Mouse (Mus musculus) MEL (cell line): ENCODE measurements around the gene Pipox. TPM values are rescaled to one million over a fixed set of nuclear protein-coding genes. Genes with fewer than 3 reads are reported as not detected.

Source experiments
- DNase-seq: peaks from one replicate; pipeline ENCODE4 v3.0.0; 2011; ENCODE audit warnings: low read depth, low spot score
- H3K27ac ChIP-seq: 2 replicates; pipeline ENCODE4 v1.5.1; 2012; ENCODE audit warnings: low read depth, mild to moderate bottlenecking, control low read depth, low read length, moderate library complexity; ENCODE audit not compliant: control insufficient read depth
- H3K27me3 ChIP-seq, 2 experiments: fragments of 150-350 bp in 1 of 2; sonication (generic) in 1 of 2; 2 replicates each; pipeline ENCODE4 v1.6.1; 2012; ENCODE audit warnings: low read length in 2 of 2, mild to moderate bottlenecking in 2 of 2, improper control_type of control experiment in 1 of 2, moderate library complexity in 1 of 2; ENCODE audit not compliant: insufficient read depth in 2 of 2, control insufficient read depth in 1 of 2
- H3K36me3 ChIP-seq, 2 experiments: 2 replicates each; pipeline ENCODE4 v1.6.1; 2012 to 2014; ENCODE audit warnings: low read length in 2 of 2, improper control_type of control experiment in 1 of 2, inconsistent platforms in 1 of 2, mild to moderate bottlenecking in 1 of 2; ENCODE audit not compliant: insufficient read depth in 2 of 2, control insufficient read depth in 1 of 2
- H3K4me1 ChIP-seq, 2 experiments: fragments of 150-350 bp in 1 of 2; sonication (generic) in 1 of 2; 2 replicates each; pipeline ENCODE4 v1.6.1; 2012; ENCODE audit warnings: low read length in 2 of 2, improper control_type of control experiment in 1 of 2, mild to moderate bottlenecking in 1 of 2; ENCODE audit not compliant: insufficient read depth in 2 of 2, control insufficient read depth in 1 of 2
- H3K4me3 ChIP-seq, 2 experiments: fragments of 150-350 bp in 1 of 2; sonication (generic) in 1 of 2; 2 replicates each; pipeline ENCODE4 v1.5.1; 2012; ENCODE audit warnings: low read depth in 2 of 2, low read length in 2 of 2, mild to moderate bottlenecking in 2 of 2, moderate library complexity in 2 of 2, control low read depth in 1 of 2, improper control_type of control experiment in 1 of 2; ENCODE audit not compliant: control insufficient read depth in 1 of 2, insufficient read depth in 1 of 2
- H3K79me2 ChIP-seq: 2 replicates; pipeline ENCODE4 v1.6.1; 2012; ENCODE audit warnings: mild to moderate bottlenecking, low read length, moderate library complexity; ENCODE audit not compliant: control insufficient read depth, poor library complexity, insufficient read depth
- H3K9ac ChIP-seq: 2 replicates; pipeline ENCODE4 v1.6.1; 2012; ENCODE audit warnings: low read depth, mild to moderate bottlenecking, control low read depth, low read length, moderate library complexity; ENCODE audit not compliant: control insufficient read depth, poor library complexity, severe bottlenecking
- H3K9me3 ChIP-seq: fragments of 150-350 bp; sonication (generic); replicated peaks from 2 replicates; pipeline ENCODE4 v1.6.1; 2012; ENCODE audit warnings: mild to moderate bottlenecking, low read length, improper control_type of control experiment, moderate library complexity; ENCODE audit not compliant: insufficient read depth
- BHLHE40 ChIP-seq: IDR thresholded peaks from 2 replicates; pipeline ENCODE4 v1.6.1; 2012; ENCODE audit warnings: low read depth, mild to moderate bottlenecking, inconsistent platforms, low read length, improper control_type of control experiment, borderline replicate concordance
- CHD1 ChIP-seq: IDR thresholded peaks from 2 replicates; pipeline ENCODE4 v1.6.1; 2012; ENCODE audit warnings: low read depth, mild to moderate bottlenecking, inconsistent platforms, low read length, improper control_type of control experiment
- CTCF ChIP-seq, 3 experiments: IDR thresholded peaks in 2 of 3; conservative IDR thresholded peaks in 1 of 3; 2 replicates each; pipeline ENCODE4 v1.5.1; 2011 to 2012; ENCODE audit warnings: low read length in 3 of 3, low read depth in 2 of 3, mild to moderate bottlenecking in 2 of 3, improper control_type of control experiment in 1 of 3, inconsistent platforms in 1 of 3, mixed read lengths in 1 of 3, moderate library complexity in 1 of 3; ENCODE audit not compliant: control insufficient read depth in 1 of 3, insufficient read depth in 1 of 3, poor library complexity in 1 of 3, severe bottlenecking in 1 of 3
- E2F4 ChIP-seq: IDR thresholded peaks from 2 replicates; pipeline ENCODE4 v1.6.1; 2011; ENCODE audit warnings: low read depth, low read length, improper control_type of control experiment, borderline replicate concordance
- EP300 ChIP-seq, 2 experiments: IDR thresholded peaks; 2 replicates each; pipeline ENCODE4 v1.6.1; 2011; ENCODE audit warnings: improper control_type of control experiment in 2 of 2, low read length in 2 of 2, low read depth in 1 of 2, mild to moderate bottlenecking in 1 of 2
- ETS1 ChIP-seq: IDR thresholded peaks from 2 replicates; pipeline ENCODE4 v1.6.1; 2012; ENCODE audit warnings: low read depth, mild to moderate bottlenecking, inconsistent platforms, low read length, improper control_type of control experiment, moderate library complexity
- GABPA ChIP-seq: IDR thresholded peaks from 2 replicates; pipeline ENCODE4 v1.6.1; 2012; ENCODE audit warnings: low read depth, mild to moderate bottlenecking, inconsistent platforms, low read length, improper control_type of control experiment, moderate library complexity
- HCFC1 ChIP-seq: IDR thresholded peaks from 2 replicates; pipeline ENCODE4 v1.6.1; 2012; ENCODE audit warnings: low read depth, mild to moderate bottlenecking, inconsistent platforms, low read length, improper control_type of control experiment, moderate library complexity
- KAT2A ChIP-seq: conservative IDR thresholded peaks from 2 replicates; pipeline ENCODE4 v1.6.1; 2012; ENCODE audit warnings: low read depth, low read length, improper control_type of control experiment, inconsistent platforms
- MAX ChIP-seq: IDR thresholded peaks from 2 replicates; pipeline ENCODE4 v1.6.1; 2011; ENCODE audit warnings: low read length, improper control_type of control experiment
- MAZ ChIP-seq: IDR thresholded peaks from 2 replicates; pipeline ENCODE4 v1.6.1; 2012; ENCODE audit warnings: low read depth, mild to moderate bottlenecking, inconsistent platforms, low read length, improper control_type of control experiment
- MEF2A ChIP-seq: IDR thresholded peaks from 2 replicates; pipeline ENCODE4 v1.6.1; 2014; ENCODE audit warnings: low read depth, mild to moderate bottlenecking, inconsistent platforms, low read length, improper control_type of control experiment; ENCODE audit not compliant: poor library complexity, insufficient replicate concordance, severe bottlenecking; ENCODE audit errors: extremely low read depth
- NELFE ChIP-seq: IDR thresholded peaks from 2 replicates; pipeline ENCODE4 v1.6.1; 2011; ENCODE audit warnings: low read depth, low read length, improper control_type of control experiment
- NRF1 ChIP-seq: IDR thresholded peaks from 2 replicates; pipeline ENCODE4 v1.6.1; 2014; ENCODE audit warnings: low read depth, mild to moderate bottlenecking, inconsistent platforms, low read length, improper control_type of control experiment, moderate library complexity; ENCODE audit not compliant: poor library complexity, insufficient read depth, severe bottlenecking
- POLR2AphosphoS5 ChIP-seq: IDR thresholded peaks from 2 replicates; pipeline ENCODE4 v1.6.1; 2012; ENCODE audit warnings: low read depth, borderline replicate concordance, mild to moderate bottlenecking, inconsistent platforms, low read length, moderate library complexity, mixed read lengths
- RAD21 ChIP-seq: IDR thresholded peaks from 2 replicates; pipeline ENCODE4 v1.6.1; 2011; ENCODE audit warnings: mild to moderate bottlenecking, low read depth, low read length, improper control_type of control experiment
- SIN3A ChIP-seq: IDR thresholded peaks from 2 replicates; pipeline ENCODE4 v1.6.1; 2012; ENCODE audit warnings: low read length, improper control_type of control experiment, inconsistent platforms
- SMC3 ChIP-seq: IDR thresholded peaks from 2 replicates; pipeline ENCODE4 v1.6.1; 2011; ENCODE audit warnings: low read depth, low read length, improper control_type of control experiment
- TAL1 ChIP-seq: IDR thresholded peaks from 2 replicates; pipeline ENCODE4 v1.6.1; 2012; ENCODE audit warnings: mild to moderate bottlenecking, inconsistent platforms, low read length, moderate library complexity, mixed read lengths
- UBTF ChIP-seq: IDR thresholded peaks from 2 replicates; pipeline ENCODE4 v1.6.1; 2012; ENCODE audit warnings: low read depth, mild to moderate bottlenecking, inconsistent platforms, low read length, improper control_type of control experiment, moderate library complexity, borderline replicate concordance; ENCODE audit not compliant: insufficient read depth
- USF1 ChIP-seq: IDR thresholded peaks from 2 replicates; pipeline ENCODE4 v1.6.1; 2014; ENCODE audit warnings: low read depth, mild to moderate bottlenecking, inconsistent platforms, low read length, improper control_type of control experiment, moderate library complexity
- USF2 ChIP-seq, 2 experiments: IDR thresholded peaks; 2 replicates each; pipeline ENCODE4 v1.6.1; 2011 to 2012; ENCODE audit warnings: improper control_type of control experiment in 2 of 2, low read length in 2 of 2, borderline replicate concordance in 1 of 2, inconsistent platforms in 1 of 2, low read depth in 1 of 2, mild to moderate bottlenecking in 1 of 2; ENCODE audit not compliant: insufficient read depth in 1 of 2
- ZC3H11A ChIP-seq: IDR thresholded peaks from 2 replicates; pipeline ENCODE4 v1.6.1; 2012; ENCODE audit warnings: low read depth, mild to moderate bottlenecking, inconsistent platforms, low read length, improper control_type of control experiment
- ZMIZ1 ChIP-seq: IDR thresholded peaks from 2 replicates; pipeline ENCODE4 v1.6.1; 2012; ENCODE audit warnings: low read depth, mild to moderate bottlenecking, inconsistent platforms, low read length, improper control_type of control experiment, moderate library complexity
- ZNF384 ChIP-seq: IDR thresholded peaks from 2 replicates; pipeline ENCODE4 v1.6.1; 2012; ENCODE audit warnings: low read depth, mild to moderate bottlenecking, inconsistent platforms, low read length, improper control_type of control experiment
- polyA plus RNA-seq, 2 experiments: library from polyadenylated mRNA; stranded (reverse) in 1 of 2; unstranded in 1 of 2; fragments of >175 nt in 1 of 2; fragments of >200 nt in 1 of 2; gene quantifications; 2 replicates each; pipeline versions ENCODE4 v1.2.1 to v1.2.4; 2012; ENCODE audit warnings: low replicate concordance in 2 of 2, low read depth in 1 of 2; ENCODE audit not compliant: insufficient read length in 2 of 2, insufficient read depth in 1 of 2, missing spikeins in 1 of 2
- total RNA-seq: library from RNA; depleted of rRNA; stranded (reverse); fragments of 300-350 nt; gene quantifications from 2 replicates; pipeline ENCODE4 v1.2.3, GENCODE M21; 2012

The Pipox gene
- total and polyA plus RNA-seq, 3 experiments = not detected

- no peaks in the 10 kb centered on the region for H3K9me3 ChIP-seq
- H3K36me3 ChIP-seq = no peaks in the 10 kb centered on the region
- DNase-seq = no peak
- H3K27ac ChIP-seq = no peak overlapping the region
- H3K9ac ChIP-seq = no peak overlapping the region
- H3K4me3 ChIP-seq = no peak overlapping the region
- H3K4me1 ChIP-seq = no peaks in the 10 kb centered on the region
- no peaks in the 10 kb centered on the region for H3K79me2 ChIP-seq
- H3K27me3 ChIP-seq = no peaks in the 10 kb centered on the region
- TF ChIP-seq POLR2AphosphoS5 (no peak), ZNF384 (no peak), EP300 (IDR thresholded peaks at IDR 0.05; ENCODE audit: low read depth in 1 of 2, low read length in 2 of 2) (no peak), NELFE (no peak), MEF2A (no peak)
- TF ChIP-seq, all 39 proteins: peak for 0
These were observed 57.6 kb downstream of the Pipox start for GRCm38 (mm10) chr11:77836290-77836689.

- Histone ChIP-seq H3K36me3 (no peaks in the 10 kb centered on the region), H3K79me2 (no peaks in the 10 kb centered on the region)
These were observed 58.8 kb downstream of the Pipox start for GRCm38 (mm10) chr11:77835109-77835508.

GRCm38 (mm10) chr11:77832541-77832940 lies 61.4 kb downstream of the Pipox start:
- no peak for DNase-seq
- H3K27me3 ChIP-seq = no peaks in the 10 kb centered on the region
- no peaks in the 10 kb centered on the region for H3K36me3 ChIP-seq
- H3K9me3 ChIP-seq = no peaks in the 10 kb centered on the region
- no peak overlapping the region for H3K4me3 ChIP-seq
- H3K27ac ChIP-seq = no peak overlapping the region
- no peak for TF ChIP-seq KAT2A
- no peak for TF ChIP-seq USF1
- TF ChIP-seq SMC3 = no peak
- no peak for TF ChIP-seq HCFC1
- no peak for TF ChIP-seq ZMIZ1
- no peak for TF ChIP-seq USF2 (IDR thresholded peaks at IDR 0.05; ENCODE audit: borderline replicate concordance in 1 of 2, insufficient read depth in 1 of 2, low read depth in 1 of 2, low read length in 2 of 2)
- no peak for TF ChIP-seq E2F4
- no peak for TF ChIP-seq BHLHE40
- no peak for TF ChIP-seq ETS1
- TF ChIP-seq GABPA = no peak
- no peak for TF ChIP-seq MAX
- no peak for TF ChIP-seq TAL1
- TF ChIP-seq NELFE = no peak
- TF ChIP-seq MAZ = no peak
- TF ChIP-seq SIN3A = no peak
- no peak for TF ChIP-seq EP300 (IDR thresholded peaks at IDR 0.05; ENCODE audit: low read depth in 1 of 2, low read length in 2 of 2)
- no peak for TF ChIP-seq NRF1
- TF ChIP-seq POLR2AphosphoS5 = no peak
- no peak for TF ChIP-seq MEF2A
- H3K4me1 ChIP-seq = no peaks in the 10 kb centered on the region
- no peaks in the 10 kb centered on the region for H3K79me2 ChIP-seq
- H3K9ac ChIP-seq = no peak overlapping the region

More at GRCm38 (mm10) chr11:77835109-77835508, 58.8 kb downstream of the Pipox start:
- Histone ChIP-seq H3K9me3 (no peaks in the 10 kb centered on the region), H3K9ac (no peak overlapping the region), H3K4me1 (no peaks in the 10 kb centered on the region)
- peak; percentile 47 to 72 (median 62) for TF ChIP-seq CTCF (IDR thresholded peaks at IDR 0.05 in 2 of 3, conservative IDR thresholded peaks at IDR 0.05 in 1 of 3; ENCODE audit: control insufficient read depth in 1 of 3, insufficient read depth in 1 of 3, low read depth in 2 of 3, low read length in 3 of 3, poor library complexity in 1 of 3, severe bottlenecking in 1 of 3)
- peak; percentile 47 for TF ChIP-seq RAD21
- no peak for TF ChIP-seq UBTF
- TF ChIP-seq CHD1 = no peak
- TF ChIP-seq ZC3H11A = peak; percentile 30
- TF ChIP-seq SMC3 = peak; percentile 69
- no peak for TF ChIP-seq MAX
- TF ChIP-seq, all 39 proteins: peak for 4
- Histone ChIP-seq H3K4me3 (no peak overlapping the region), H3K27ac (no peak overlapping the region), H3K27me3 (no peaks in the 10 kb centered on the region)
- peak; percentile 50 for DNase-seq
